Mouse (Mus musculus): ENCODE results near the gene Tsc2. TPM values are rescaled to one million over a fixed set of nuclear protein-coding genes. Genes with fewer than 3 reads are reported as not detected.

Gene Tsc2
- total and polyA plus RNA-seq, 3 experiments = 9.1 to 69.8 (median 35.2) TPM

DNA sequence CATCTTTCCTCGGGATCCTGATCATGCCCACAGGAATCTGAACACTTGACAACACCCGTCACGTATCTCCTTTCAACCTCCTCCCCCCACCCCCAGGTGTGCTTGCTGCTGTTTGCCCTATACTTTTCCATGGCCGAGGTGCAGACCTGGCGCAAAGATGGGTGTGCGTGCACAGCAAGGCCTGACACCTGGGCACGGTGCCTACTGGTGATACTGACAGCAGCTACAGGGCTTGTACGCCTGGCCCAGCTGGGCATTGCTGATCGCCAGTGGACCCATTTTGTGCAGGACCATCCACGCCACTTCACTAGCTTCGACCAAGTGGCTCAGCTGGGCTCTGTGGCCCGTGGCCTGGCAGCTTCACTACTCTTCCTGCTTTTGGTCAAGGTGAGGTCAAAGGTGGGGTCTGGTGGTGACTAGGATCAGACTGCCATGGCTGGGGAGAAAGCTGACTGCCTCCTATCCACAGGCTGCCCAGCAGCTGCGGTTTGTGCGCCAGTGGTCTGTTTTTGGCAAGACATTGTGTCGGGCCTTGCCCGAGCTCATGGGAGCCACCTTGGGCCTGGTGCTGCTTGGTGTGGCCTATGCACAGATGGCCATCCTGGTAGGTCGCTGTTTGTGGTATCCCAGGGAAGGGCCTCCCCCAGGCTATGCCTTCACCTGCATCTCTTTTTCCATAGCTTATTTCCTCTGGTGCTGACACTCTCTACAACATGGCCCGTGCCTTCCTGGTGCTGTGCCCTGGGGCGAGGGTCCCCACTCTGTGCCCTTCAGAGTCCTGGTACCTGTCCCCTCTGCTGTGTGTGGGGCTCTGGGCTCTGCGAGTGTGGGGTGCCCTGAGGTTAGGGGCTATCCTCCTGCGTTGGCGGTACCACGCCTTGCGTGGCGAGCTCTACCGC is 38.2 kb downstream of the Tsc2 start:
- in situ Hi-C loops (cut with MboI; ENCODE audit: low pct_ligation_motif_present, low pct_unique_long_range_greater_than_20kb, low sequenced_read_pairs) = no loop called here
- TF ChIP-seq MEF2A (IDR thresholded peaks at IDR 0.05; ENCODE audit: borderline replicate concordance, low read depth, low read length) (no peak), MAX (IDR thresholded peaks at IDR 0.05; ENCODE audit: low read length) (no peak), CTCF (conservative IDR thresholded peaks at IDR 0.05 in 1 of 2, IDR thresholded peaks at IDR 0.05 in 1 of 2; ENCODE audit: low read depth in 2 of 2, low read length in 2 of 2) (no peak), GABPA (IDR thresholded peaks at IDR 0.05; ENCODE audit: insufficient replicate concordance, low read depth, low read length) (no peak), POLR2AphosphoS2 (IDR thresholded peaks at IDR 0.05; ENCODE audit: low read depth, low read length) (no peak), CHD2 (IDR thresholded peaks at IDR 0.05; ENCODE audit: low read length) (no peak), JUN (IDR thresholded peaks at IDR 0.05; ENCODE audit: insufficient read depth, low read depth, low read length) (no peak), HCFC1 (IDR thresholded peaks at IDR 0.05; ENCODE audit: low read depth, low read length) (no peak), ZC3H11A (IDR thresholded peaks at IDR 0.05; ENCODE audit: low read depth, low read length) (no peak), ZKSCAN1 (IDR thresholded peaks at IDR 0.05; ENCODE audit: borderline replicate concordance, low read depth, low read length) (no peak)
- dilution Hi-C loops (cut with MboI; ENCODE audit: extremely low pct_ligation_motif_present, extremely low pct_unique_long_range_greater_than_20kb, low sequenced_read_pairs) = no loop called here
- Histone ChIP-seq H3K9ac (ENCODE audit: insufficient read depth, low read depth) (no peak overlapping the region), H3K27ac (ENCODE audit: insufficient read depth, low read depth) (no peak overlapping the region), H3K4me3 (replicated peaks in 1 of 3; ENCODE audit: low read depth in 2 of 3, low read length in 2 of 3, poor library complexity in 1 of 3) (no peak overlapping the region), H3K9me3 (replicated peaks; ENCODE audit: low read length) (no peaks in the 10 kb centered on the region), H3K4me2 (ENCODE audit: insufficient read depth, low read depth, poor library complexity, severe bottlenecking) (no peak overlapping the region), H3K27me3 (replicated peaks) (no peaks in the 10 kb centered on the region), H3K36me3 (replicated peaks in 1 of 2; ENCODE audit: control insufficient read depth in 1 of 2, insufficient read depth in 1 of 2, low read length in 1 of 2) (peaks cover 85 to 95% of the 10 kb centered on the region in 2 experiments), H3K4me1 (ENCODE audit: control insufficient read depth in 1 of 2, insufficient read depth in 2 of 2) (peaks cover 0 to 6% of the 10 kb centered on the region in 2 experiments; a peak in 1 of 4 replicates), H3K79me2 (replicated peaks; ENCODE audit: control insufficient read depth, extremely low read depth, insufficient read depth, poor library complexity, severe bottlenecking) (no peaks in the 10 kb centered on the region)
- DNase-seq (ENCODE audit: extremely low read depth) = no peak

GRCm38 (mm10) chr17:24593248-24593647 is 39.2 kb downstream of the Tsc2 start:
- H3K36me3 ChIP-seq (replicated peaks in 1 of 2; ENCODE audit: control insufficient read depth in 1 of 2, insufficient read depth in 1 of 2, low read length in 1 of 2) = peaks cover 78 to 89% of the 10 kb centered on the region in 2 experiments
- H3K27ac ChIP-seq (ENCODE audit: insufficient read depth, low read depth) = no peak overlapping the region
- no peak overlapping the region for H3K4me2 ChIP-seq (ENCODE audit: insufficient read depth, low read depth, poor library complexity, severe bottlenecking)
- no peak overlapping the region for H3K4me3 ChIP-seq (replicated peaks in 1 of 3; ENCODE audit: low read depth in 2 of 3, low read length in 2 of 3, poor library complexity in 1 of 3)
- TF ChIP-seq UBTF (IDR thresholded peaks at IDR 0.05; ENCODE audit: low read depth, low read length) (no peak), MYC (IDR thresholded peaks at IDR 0.05; ENCODE audit: low read depth, low read length) (no peak), ZC3H11A (IDR thresholded peaks at IDR 0.05; ENCODE audit: low read depth, low read length) (no peak), POLR2AphosphoS2 (IDR thresholded peaks at IDR 0.05; ENCODE audit: low read depth, low read length) (no peak), PAX5 (IDR thresholded peaks at IDR 0.05; ENCODE audit: low read length) (no peak), MEF2A (IDR thresholded peaks at IDR 0.05; ENCODE audit: borderline replicate concordance, low read depth, low read length) (no peak), MAX (IDR thresholded peaks at IDR 0.05; ENCODE audit: low read length) (no peak), USF1 (IDR thresholded peaks at IDR 0.05; ENCODE audit: low read depth, low read length) (no peak), MAFK (IDR thresholded peaks at IDR 0.05; ENCODE audit: insufficient replicate concordance, low read length) (no peak), BHLHE40 (IDR thresholded peaks at IDR 0.05; ENCODE audit: low read depth, low read length) (no peak), ZKSCAN1 (IDR thresholded peaks at IDR 0.05; ENCODE audit: borderline replicate concordance, low read depth, low read length) (no peak), NRF1 (IDR thresholded peaks at IDR 0.05; ENCODE audit: low read depth, low read length) (no peak), E2F4 (IDR thresholded peaks at IDR 0.05; ENCODE audit: insufficient replicate concordance, low read depth, low read length) (no peak), JUN (IDR thresholded peaks at IDR 0.05; ENCODE audit: insufficient read depth, low read depth, low read length) (no peak), MAZ (IDR thresholded peaks at IDR 0.05; ENCODE audit: low read depth, low read length) (no peak), MXI1 (IDR thresholded peaks at IDR 0.05; ENCODE audit: low read depth, low read length) (no peak)
- no peaks in the 10 kb centered on the region for H3K9me3 ChIP-seq (replicated peaks; ENCODE audit: low read length)
- dilution Hi-C loops (cut with MboI; ENCODE audit: extremely low pct_ligation_motif_present, extremely low pct_unique_long_range_greater_than_20kb, low sequenced_read_pairs) (no loop called here), in situ Hi-C loops (cut with MboI; ENCODE audit: low pct_ligation_motif_present, low pct_unique_long_range_greater_than_20kb, low sequenced_read_pairs) (no loop called here)
- H3K4me1 ChIP-seq (ENCODE audit: control insufficient read depth in 1 of 2, insufficient read depth in 2 of 2) = peaks cover 0 to 6% of the 10 kb centered on the region in 2 experiments; a peak in 1 of 4 replicates
- H3K9ac ChIP-seq (ENCODE audit: insufficient read depth, low read depth) = no peak overlapping the region
- no peaks in the 10 kb centered on the region for H3K79me2 ChIP-seq (replicated peaks; ENCODE audit: control insufficient read depth, extremely low read depth, insufficient read depth, poor library complexity, severe bottlenecking)
- DNase-seq (ENCODE audit: extremely low read depth) = no peak
- no peaks in the 10 kb centered on the region for H3K27me3 ChIP-seq (replicated peaks)
